Mouse (Mus musculus) midbrain, embryonic 11.5 days (tissue): Measurements from ENCODE around the gene Hist1h1t. TPM values are rescaled to one million over a fixed set of nuclear protein-coding genes. Genes with fewer than 3 reads are reported as not detected.

Experiments used
- ATAC-seq: fragments of 200-750 bp; cut with Nextera tagmentation; 2 replicates; pipeline ENCODE4 v1.8.0; 2017; ENCODE audit warnings: moderate TSS enrichment, moderate library complexity; ENCODE audit not compliant: low FRiP score
- DNase-seq: peaks from one replicate; pipeline ENCODE4 v3.0.0; 2015; ENCODE audit warnings: low spot score; ENCODE audit errors: missing footprints
- H3K27ac ChIP-seq: fragments of 300-500 bp; sonication (generic); 2 replicates; pipeline ENCODE4 v1.5.1; 2014; ENCODE audit warnings: low read depth, low read length
- H3K27me3 ChIP-seq: fragments of 300-500 bp; sonication (generic); 2 replicates; pipeline ENCODE4 v1.6.1; 2014; ENCODE audit warnings: mild to moderate bottlenecking, low read length, moderate library complexity, mixed read lengths; ENCODE audit not compliant: control insufficient read depth, insufficient read depth
- H3K36me3 ChIP-seq: fragments of 300-500 bp; sonication (generic); 2 replicates; pipeline ENCODE4 v1.6.1; 2014; ENCODE audit warnings: mild to moderate bottlenecking, low read length, moderate library complexity, mixed read lengths; ENCODE audit not compliant: control insufficient read depth, insufficient read depth
- H3K4me1 ChIP-seq: fragments of 300-500 bp; sonication (generic); 2 replicates; pipeline ENCODE4 v1.6.1; 2014; ENCODE audit warnings: low read length; ENCODE audit not compliant: control insufficient read depth, insufficient read depth
- H3K4me2 ChIP-seq: fragments of 300-500 bp; sonication (generic); 2 replicates; pipeline ENCODE4 v1.6.1; 2014; ENCODE audit warnings: mild to moderate bottlenecking, moderate library complexity
- H3K4me3 ChIP-seq: fragments of 300-500 bp; sonication (generic); 2 replicates; pipeline ENCODE4 v1.5.1; 2014; ENCODE audit warnings: low read depth, low read length
- H3K9ac ChIP-seq: fragments of 300-500 bp; sonication (generic); 2 replicates; pipeline ENCODE4 v1.6.1; 2014; ENCODE audit warnings: low read length
- H3K9me3 ChIP-seq: fragments of 300-500 bp; sonication (generic); 2 replicates; pipeline ENCODE4 v1.6.1; 2016; ENCODE audit warnings: low read length; ENCODE audit not compliant: control insufficient read depth
- WGBS: fragments of 180-500 bp; shearing (Covaris S2); extraction: QIAGEN DNeasy Blood & Tissue Kit; methylation state at CpG from one replicate; pipeline ENCODE4 v1.1.7; 2014; 5-methylcytosine and 5-hydroxymethylcytosine counted together
- polyA plus RNA-seq: library from polyadenylated mRNA; unstranded; fragments of >200 nt; fragmentation: Nextera tagmentation; extraction: Ambion mirVana; gene quantifications from 2 replicates; pipeline ENCODE4 v1.2.1, GENCODE M21; 2014

The Hist1h1t gene
- polyA plus RNA-seq, 1 experiment from 2014 or later, result not detected

DNA sequence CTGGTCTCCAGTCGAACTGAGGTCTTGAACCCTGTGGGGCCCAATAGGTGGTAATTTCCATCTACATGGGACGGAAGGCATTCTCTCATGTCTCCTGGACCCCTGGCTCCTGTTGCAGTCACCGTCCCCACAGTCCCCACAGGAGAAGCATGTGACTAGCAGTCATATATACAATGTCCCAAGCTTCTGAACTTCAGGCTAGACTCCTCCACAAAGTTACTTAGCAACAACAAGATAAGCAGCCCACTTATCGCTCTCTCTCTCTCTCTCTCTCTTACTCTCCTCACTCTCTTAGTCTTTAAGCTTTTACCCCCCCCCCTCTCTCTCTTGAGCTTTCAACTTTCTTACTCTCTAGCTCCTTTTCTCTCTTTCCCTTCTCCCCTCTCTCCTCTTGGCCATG lies 28.6 kb downstream of the Hist1h1t start:
- 87% methylated on average over 4 of the region's 4 CpGs for WGBS
- H3K36me3 ChIP-seq, result no peaks in the 10 kb centered on the region
- DNase-seq, result no peak

DNA sequence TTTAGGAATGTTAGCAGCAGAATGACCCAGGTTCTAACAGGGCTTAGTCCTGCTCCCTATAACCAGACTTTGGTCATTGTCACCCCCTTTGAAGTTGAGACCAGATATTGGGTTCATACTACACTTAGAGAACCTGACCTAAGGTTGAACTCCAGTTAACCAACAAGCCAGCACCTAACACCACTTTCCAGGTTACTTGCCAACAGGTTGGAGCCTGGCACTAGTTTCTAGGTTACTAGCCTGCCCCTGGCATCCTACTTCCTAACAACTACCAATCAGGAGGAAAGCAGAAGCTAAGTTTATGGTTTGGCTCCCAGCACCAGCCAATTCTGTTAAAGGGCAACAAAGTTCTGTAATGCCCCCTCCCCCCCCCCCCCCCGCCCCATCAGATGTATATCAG lies 29.6 kb downstream of the Hist1h1t start:
- no peaks in the 10 kb centered on the region for H3K27me3 ChIP-seq
- WGBS, result 33% methylated on average over 1 of the region's 1 CpGs
- ATAC-seq (no peak), DNase-seq (no peak)
- no peak overlapping the region for H3K4me3 ChIP-seq
- no peak overlapping the region for H3K9ac ChIP-seq
- H3K36me3 ChIP-seq, result no peaks in the 10 kb centered on the region
- H3K9me3 ChIP-seq, result no peaks in the 10 kb centered on the region
- H3K4me2 ChIP-seq, result no peak overlapping the region
- no peak overlapping the region for H3K27ac ChIP-seq
- no peaks in the 10 kb centered on the region for H3K4me1 ChIP-seq

More for the DNA sequence above, 28.6 kb downstream of the Hist1h1t start:
- Histone ChIP-seq H3K4me3 (no peak overlapping the region), H3K4me2 (no peak overlapping the region), H3K27me3 (no peaks in the 10 kb centered on the region), H3K9ac (no peak overlapping the region), H3K9me3 (no peaks in the 10 kb centered on the region), H3K4me1 (no peaks in the 10 kb centered on the region), H3K27ac (no peak overlapping the region)
- no peak for ATAC-seq

DNA sequence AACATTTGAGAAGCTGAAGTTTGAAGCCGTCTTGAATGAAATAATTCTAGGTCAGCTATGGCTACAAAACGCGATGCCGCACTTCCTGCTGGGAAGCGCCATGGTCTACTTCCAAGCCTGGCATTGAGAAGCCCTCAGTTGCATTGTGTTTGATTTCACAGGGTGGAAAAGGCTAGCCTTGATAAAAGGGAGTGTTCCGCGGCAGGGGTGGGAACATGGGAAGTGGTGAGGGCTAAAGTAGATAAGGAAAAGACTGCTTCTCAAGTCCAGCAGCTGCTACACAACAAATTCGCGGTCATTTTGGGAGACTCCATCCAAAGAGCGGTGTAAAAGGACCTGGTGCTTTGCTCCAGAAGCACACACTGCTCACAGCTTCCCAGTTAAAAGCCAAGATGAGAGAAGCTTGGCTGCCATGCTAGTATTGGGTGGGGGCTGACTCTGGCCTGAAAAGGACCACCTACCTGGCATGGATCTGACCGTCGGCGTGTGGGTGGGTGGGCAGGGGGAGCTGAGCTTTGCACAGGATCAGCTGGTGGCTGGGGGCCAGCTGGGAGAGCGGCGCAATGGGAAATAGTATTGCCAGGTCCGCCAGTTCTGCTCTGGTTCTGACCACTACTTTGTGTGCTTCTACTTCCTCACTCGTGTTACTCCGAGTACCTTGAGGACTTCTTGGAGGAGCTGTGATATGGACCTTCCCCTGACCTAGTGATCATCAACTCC lies 33.0 kb downstream of the Hist1h1t start:
- WGBS, result 88% methylated on average over 18 of the region's 18 CpGs
- no peak for ATAC-seq
- Histone ChIP-seq H3K9me3 (no peaks in the 10 kb centered on the region), H3K27me3 (no peaks in the 10 kb centered on the region), H3K4me2 (no peak overlapping the region), H3K4me1 (no peaks in the 10 kb centered on the region), H3K27ac (no peak overlapping the region), H3K4me3 (no peak overlapping the region), H3K36me3 (no peaks in the 10 kb centered on the region), H3K9ac (no peak overlapping the region)
- no peak for DNase-seq

DNA sequence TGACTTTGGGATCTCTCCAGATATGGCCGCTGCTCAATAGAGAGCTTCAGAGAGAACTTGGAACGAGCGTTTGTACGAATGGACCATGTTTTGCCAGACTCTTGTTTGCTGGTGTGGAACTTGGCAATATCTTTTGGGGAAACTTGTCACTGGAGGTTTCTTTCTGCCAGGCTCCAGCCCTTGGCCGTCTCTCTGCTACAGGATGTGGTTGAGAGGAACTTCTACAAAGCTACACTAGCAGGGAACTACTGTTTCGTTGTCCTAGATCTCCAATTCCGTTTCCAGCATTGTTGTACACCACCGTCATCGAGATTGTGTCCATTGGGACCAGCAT lies 33.5 kb downstream of the Hist1h1t start:
- Histone ChIP-seq H3K27me3 (no peaks in the 10 kb centered on the region), H3K36me3 (no peaks in the 10 kb centered on the region), H3K4me3 (no peak overlapping the region), H3K27ac (no peak overlapping the region), H3K9ac (no peak overlapping the region), H3K4me2 (no peak overlapping the region), H3K9me3 (no peaks in the 10 kb centered on the region), H3K4me1 (no peaks in the 10 kb centered on the region)
- DNase-seq, result no peak
- WGBS, result 91% methylated on average over 9 of the region's 9 CpGs
- ATAC-seq, result no peak

DNA sequence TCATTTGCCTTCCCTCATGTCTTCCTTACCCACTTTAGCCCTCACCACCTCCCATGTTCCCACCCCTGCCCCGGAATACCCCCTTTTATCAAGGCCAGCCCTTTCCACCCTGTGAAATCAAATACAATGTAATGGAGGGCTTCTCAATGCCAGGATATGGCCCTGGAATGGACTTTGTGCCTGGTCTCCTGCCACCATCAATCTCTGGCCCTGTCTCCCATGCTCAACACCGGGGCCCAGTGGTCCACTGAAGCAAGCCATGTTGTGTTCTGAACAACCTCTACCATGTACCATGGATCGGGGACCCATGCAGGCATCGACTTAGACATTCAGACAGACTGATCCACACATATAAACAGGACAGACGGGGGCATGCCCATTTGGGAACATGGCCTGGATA lies 34.1 kb downstream of the Hist1h1t start:
- H3K4me1 ChIP-seq, result no peaks in the 10 kb centered on the region
- DNase-seq, result no peak
- no peaks in the 10 kb centered on the region for H3K36me3 ChIP-seq
- no peak overlapping the region for H3K9ac ChIP-seq
- WGBS, result 89% methylated on average over 5 of the region's 5 CpGs
- H3K4me3 ChIP-seq, result no peak overlapping the region
- no peak overlapping the region for H3K4me2 ChIP-seq
- H3K27ac ChIP-seq, result no peak overlapping the region
- no peaks in the 10 kb centered on the region for H3K27me3 ChIP-seq
- H3K9me3 ChIP-seq, result no peaks in the 10 kb centered on the region
- no peak for ATAC-seq

DNA sequence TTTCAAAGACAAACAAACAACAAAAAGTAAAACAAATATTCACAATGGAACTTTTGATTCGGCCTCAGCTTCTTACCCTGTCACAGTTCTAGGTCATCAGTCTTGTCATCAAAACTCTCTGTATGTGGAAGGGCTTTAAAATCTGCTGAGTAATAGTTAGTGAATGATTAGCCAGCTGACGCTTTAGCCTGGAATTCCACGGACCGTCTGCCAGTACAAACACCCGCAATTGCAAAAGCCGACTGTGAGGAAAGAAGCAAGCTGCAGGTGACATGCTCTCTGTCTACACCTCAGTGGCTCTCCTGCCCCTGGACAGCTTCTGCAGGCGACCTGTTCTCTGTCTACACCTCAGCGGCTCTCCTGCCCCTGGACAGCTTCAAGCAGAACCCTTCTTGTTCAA lies 34.9 kb downstream of the Hist1h1t start:
- Histone ChIP-seq H3K27me3 (no peaks in the 10 kb centered on the region), H3K9ac (no peak overlapping the region), H3K4me3 (no peak overlapping the region), H3K9me3 (no peaks in the 10 kb centered on the region), H3K36me3 (no peaks in the 10 kb centered on the region), H3K4me2 (no peak overlapping the region), H3K27ac (no peak overlapping the region), H3K4me1 (no peaks in the 10 kb centered on the region)
- DNase-seq (no peak), ATAC-seq (no peak)
- WGBS, result 64% methylated on average over 8 of the region's 8 CpGs

DNA sequence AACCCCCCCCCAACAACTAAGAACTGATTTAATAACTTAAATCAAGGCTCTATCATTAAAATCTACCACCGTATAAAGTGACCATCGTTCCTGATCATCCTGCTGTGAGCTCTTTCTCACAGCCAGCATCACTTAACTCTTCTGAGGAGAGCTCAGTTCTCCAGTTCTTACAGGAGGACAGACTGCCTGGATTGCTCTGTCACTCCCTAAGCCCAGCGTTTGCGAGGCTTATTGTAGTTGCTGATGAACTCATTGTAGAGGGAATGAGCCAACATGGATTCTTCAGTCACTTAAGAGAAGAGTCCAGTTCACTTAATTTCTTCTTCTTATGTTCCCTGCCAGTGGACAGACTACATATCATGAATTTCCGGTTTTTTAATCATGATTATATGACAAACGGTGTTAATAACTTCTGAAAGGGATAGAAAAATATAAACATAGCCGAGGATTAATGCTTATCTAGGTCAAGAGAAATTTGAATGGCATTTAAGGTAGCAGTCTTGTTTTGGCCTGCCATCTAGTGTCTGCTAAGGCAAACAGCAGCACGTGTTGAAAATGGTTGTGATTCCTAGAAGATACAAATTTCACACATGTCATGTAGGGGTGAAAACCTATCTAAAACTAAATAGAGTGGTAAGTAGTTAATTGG lies 36.7 kb downstream of the Hist1h1t start:
- no peak overlapping the region for H3K9ac ChIP-seq
- ATAC-seq (no peak), DNase-seq (peak; percentile 84)
- H3K4me2 ChIP-seq, result no peak overlapping the region
- WGBS, result 29% methylated on average over 8 of the region's 8 CpGs
- H3K36me3 ChIP-seq, result no peaks in the 10 kb centered on the region
- H3K27ac ChIP-seq, result no peak overlapping the region
- no peak overlapping the region for H3K4me3 ChIP-seq
- no peaks in the 10 kb centered on the region for H3K9me3 ChIP-seq
- no peaks in the 10 kb centered on the region for H3K27me3 ChIP-seq
- H3K4me1 ChIP-seq, result no peaks in the 10 kb centered on the region

DNA sequence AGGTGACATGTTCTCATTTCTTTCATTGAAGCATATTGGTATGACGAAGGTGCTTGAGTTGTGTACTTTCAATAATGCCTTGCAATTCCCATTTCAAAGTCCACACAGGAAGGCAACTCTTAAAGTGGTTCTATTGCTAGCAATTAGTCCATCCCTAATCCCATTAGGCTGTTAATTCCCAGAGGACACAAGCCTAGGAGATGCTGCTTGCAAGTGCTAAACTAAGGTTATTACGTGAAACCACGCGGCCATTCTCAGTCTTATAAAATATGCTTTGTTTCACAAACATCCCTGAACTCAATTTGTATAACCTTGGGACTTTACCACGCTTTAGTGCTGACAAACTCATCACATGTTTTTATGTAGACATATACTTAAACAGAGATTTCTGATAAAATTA lies 41.5 kb downstream of the Hist1h1t start:
- no peak for DNase-seq
- Histone ChIP-seq H3K27me3 (no peaks in the 10 kb centered on the region), H3K9me3 (no peaks in the 10 kb centered on the region), H3K27ac (no peak overlapping the region), H3K36me3 (no peaks in the 10 kb centered on the region), H3K9ac (no peak overlapping the region), H3K4me2 (no peak overlapping the region), H3K4me3 (no peak overlapping the region), H3K4me1 (peaks cover 13% of the 10 kb centered on the region)
- WGBS, result 66% methylated on average over 5 of the region's 5 CpGs
- ATAC-seq, result no peak

DNA sequence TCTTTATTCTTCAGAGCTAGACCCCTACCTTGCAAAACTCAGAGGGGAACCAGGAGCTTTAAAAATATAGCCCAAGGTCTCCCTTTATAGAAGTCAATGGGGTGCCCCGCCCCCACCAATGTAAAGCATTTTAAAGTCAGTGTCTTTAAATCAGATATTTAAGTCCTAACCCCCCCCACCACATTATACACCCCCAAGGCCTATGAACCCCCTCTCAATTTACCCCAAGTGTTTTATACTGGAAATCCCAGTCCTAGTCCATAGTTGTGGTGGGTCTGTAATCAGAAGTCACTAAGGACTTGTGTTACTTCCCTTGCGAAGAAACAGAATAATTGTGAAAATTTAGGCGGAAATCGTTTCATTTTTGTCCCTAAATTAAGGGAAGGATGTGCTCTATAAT lies 42.4 kb downstream of the Hist1h1t start:
- peak overlapping the region; percentile 93 for H3K4me2 ChIP-seq
- ATAC-seq, result no peak
- peak overlapping the region; percentile 52; the same call in 1 of the 2 replicates for H3K4me3 ChIP-seq
- H3K27me3 ChIP-seq, result no peaks in the 10 kb centered on the region
- peaks cover 13% of the 10 kb centered on the region for H3K4me1 ChIP-seq
- no peaks in the 10 kb centered on the region for H3K36me3 ChIP-seq
- peak overlapping the region; percentile 81 for H3K9ac ChIP-seq
- H3K27ac ChIP-seq, result peak overlapping the region; percentile 98; the same call in 1 of the 2 replicates
- WGBS, result 22% methylated on average over 4 of the region's 4 CpGs
- no peaks in the 10 kb centered on the region for H3K9me3 ChIP-seq
- DNase-seq, result no peak
